Comparison of ENCODE assay signal across 9 mouse cellular contexts in the genomic region with DNA sequence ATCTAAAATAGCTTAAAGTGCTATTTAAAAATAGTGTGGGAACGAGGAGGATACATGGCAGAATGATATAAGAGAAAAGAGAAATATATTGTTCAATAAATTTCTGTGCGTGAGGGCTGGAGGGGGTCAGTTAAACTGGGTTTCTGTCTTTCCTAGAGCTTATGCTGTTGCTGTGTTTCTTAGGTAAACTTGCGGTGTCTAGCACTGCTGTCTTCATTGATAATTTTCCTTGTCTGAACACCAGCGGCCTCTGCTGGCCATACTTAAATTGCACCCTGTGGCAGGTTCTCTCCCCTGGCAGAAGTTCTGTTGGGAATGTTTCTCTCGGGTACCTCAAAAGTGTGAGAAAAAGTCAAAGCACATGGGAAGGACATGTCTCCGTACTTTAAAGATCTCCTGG. TPM values are rescaled to one million over a fixed set of nuclear protein-coding genes. Genes with fewer than 3 reads are reported as not detected.
DNase-seq lines count a peak whose midpoint lies in the region; ATAC-seq and TF ChIP-seq lines count a peak whose summit lies in the region.
"Had no signal": no experiment of that assay in that cellular context is flagged by ENCODE, and none has a peak within 500 bp of the region (broad histone marks: within the 10 kb centered on the region; RNA-seq: fewer than 3 reads in every experiment).

No protein-coding gene starts in this region.

- H3K36me3 ChIP-seq in hindbrain, embryonic 14.5 days (replicated peaks; ENCODE audit: control insufficient read depth, insufficient read depth), result no peaks in the 10 kb centered on the region
- no peaks in the 10 kb centered on the region for H3K36me3 ChIP-seq in hindbrain, embryonic 12.5 days
- H3K36me3 ChIP-seq in testis, adult 2 months (ENCODE audit: control insufficient read depth, insufficient read depth, low read length), result no peaks in the 10 kb centered on the region
- H3K36me3 ChIP-seq: embryonic facial prominence, embryonic 13.5 days had no signal

- no peak for TF ChIP-seq POLR2A in testis, adult 2 months (IDR thresholded peaks at IDR 0.05; ENCODE audit: control insufficient read depth, low read depth, low read length)

- intact Hi-C loops in heart, postnatal 25 days (cut with DNase I), result loop anchor here (2.0 to 5.0 kb wide), 3 partner anchors 178 to 270 kb away; no protein-coding TSS in a partner anchor
- intact Hi-C loops in left cerebral cortex, postnatal 14 days (cut with DNase I), result loop anchor here (5.0 to 10.0 kb wide), 2 partner anchors 228 to 530 kb away; no protein-coding TSS in a partner anchor

- peaks cover 5% of the 10 kb centered on the region; the same call in 1 of the 2 replicates for H3K4me1 ChIP-seq in hindbrain, embryonic 14.5 days (replicated peaks; ENCODE audit: control insufficient read depth, insufficient read depth, low read length)
- H3K4me1 ChIP-seq in hindbrain, embryonic 12.5 days, result no peaks in the 10 kb centered on the region
- H3K4me1 ChIP-seq in testis, adult 2 months (ENCODE audit: control insufficient read depth, insufficient read depth, low read length), result no peaks in the 10 kb centered on the region

- peak; percentile 34; the same call in 1 of the 2 replicates for TF ChIP-seq CTCF in testis, adult 2 months (IDR thresholded peaks at IDR 0.05; ENCODE audit: control insufficient read depth, insufficient read depth, insufficient replicate concordance, low read depth, low read length)

- H3K4me3 ChIP-seq in hindbrain, embryonic 14.5 days (replicated peaks; ENCODE audit: low read length), result no peak overlapping the region
- H3K4me3 ChIP-seq in hindbrain, embryonic 12.5 days, result no peak overlapping the region
- H3K4me3 ChIP-seq in testis, adult 2 months (ENCODE audit: control insufficient read depth, low read depth, low read length), result no peak overlapping the region
- H3K4me3 ChIP-seq: embryonic facial prominence, embryonic 13.5 days had no signal

- no peaks in the 10 kb centered on the region for H3K27me3 ChIP-seq in hindbrain, embryonic 14.5 days (ENCODE audit: control insufficient read depth, insufficient read depth, low read length)
- no peaks in the 10 kb centered on the region for H3K27me3 ChIP-seq in hindbrain, embryonic 12.5 days
- H3K27me3 ChIP-seq in testis, adult 2 months (ENCODE audit: control insufficient read depth, insufficient read depth, low read length), result no peaks in the 10 kb centered on the region
- H3K27me3 ChIP-seq: embryonic facial prominence, embryonic 13.5 days had no signal

- WGBS in hindbrain, embryonic 14.5 days, result 55% methylated on average over 6 of the region's 6 CpGs
- 57% methylated on average over 6 of the region's 6 CpGs for WGBS in hindbrain, embryonic 12.5 days

- no peak overlapping the region for H3K27ac ChIP-seq in hindbrain, embryonic 14.5 days
- no peak overlapping the region for H3K27ac ChIP-seq in hindbrain, embryonic 12.5 days
- H3K27ac ChIP-seq in testis, adult 2 months (ENCODE audit: control insufficient read depth, insufficient read depth, low read depth, low read length), result no peak overlapping the region
- H3K27ac ChIP-seq: embryonic facial prominence, embryonic 13.5 days had no signal

- peak; percentile 71 for DNase-seq in hindbrain, embryonic 14.5 days (ENCODE audit: low spot score)
- DNase-seq in adrenal gland, postnatal 10 days, result peak; percentile 87
- peak; percentile 59 for DNase-seq in embryo, embryonic 9.5 days (ENCODE audit: extremely low spot score)
- DNase-seq in heart, postnatal 25 days (ENCODE audit: low spot score), result peak; percentile 27
- peak; percentile 66 to 82 for DNase-seq in left cerebral cortex, postnatal 14 days (ENCODE audit: low spot score in 2 of 2)

- no peak overlapping the region for H3K4me2 ChIP-seq in hindbrain, embryonic 14.5 days (replicated peaks)
- no peak overlapping the region for H3K4me2 ChIP-seq in hindbrain, embryonic 12.5 days (replicated peaks)
- H3K4me2 ChIP-seq: embryonic facial prominence, embryonic 13.5 days had no signal

- no peak for ATAC-seq in hindbrain, embryonic 14.5 days (ENCODE audit: low FRiP score)
- ATAC-seq in hindbrain, embryonic 12.5 days (ENCODE audit: low FRiP score), result no peak
- ATAC-seq in monocyte, adult 5-6 weeks (replicated peaks; ENCODE audit: insufficient number of reproducible peaks, low FRiP score, low TSS enrichment, poor library complexity, severe bottlenecking), result peak; percentile 81

- H3K9me3 ChIP-seq in hindbrain, embryonic 14.5 days (ENCODE audit: control insufficient read depth, low read length), result no peaks in the 10 kb centered on the region
- H3K9me3 ChIP-seq in hindbrain, embryonic 12.5 days (replicated peaks), result no peaks in the 10 kb centered on the region
- H3K9me3 ChIP-seq: embryonic facial prominence, embryonic 13.5 days had no signal

- no peak overlapping the region for H3K9ac ChIP-seq in hindbrain, embryonic 14.5 days
- no peak overlapping the region for H3K9ac ChIP-seq in hindbrain, embryonic 12.5 days
- H3K9ac ChIP-seq: embryonic facial prominence, embryonic 13.5 days had no signal

RNA-seq across cellular contexts. Expression of gene Rapgef6, which starts 12.2 kb away (rescaled TPM):
- polyA plus RNA-seq in hindbrain, embryonic 14.5 days (2014; fragmentation: Nextera tagmentation; extraction: Ambion mirVana), result 31.3 and 31.7 TPM in 2 replicates
- 38.6 and 41.7 TPM in 2 replicates for polyA plus RNA-seq in hindbrain, embryonic 12.5 days (2016; fragmentation: Nextera tagmentation; extraction: Ambion mirVana)
- total RNA-seq in adrenal gland, postnatal 10 days (2021), result 10 to 100 TPM; 24.9 to 28.0 TPM
- total RNA-seq in heart, postnatal 25 days (2021), result 10 to 100 TPM; 15.8 to 17.9 TPM
- 10 to 100 TPM; 28.2 to 29.4 TPM for total RNA-seq in left cerebral cortex, postnatal 14 days (2021)
- 75.1 to 97.7 TPM (median 92.9 TPM) in 3 replicates for total RNA-seq in monocyte, adult 5-6 weeks (2017)
- 11.8 and 12.7 TPM in 2 replicates for polyA plus RNA-seq in testis, adult 2 months (2012; rRNA removed)

Comparison
In these comparisons a context has a peak if more than half of its experiments do, and no peak if none do; other contexts are left out.
1. DNase-seq: peak in every context shown above with its lines; median percentile 87 in adrenal gland, postnatal 10 days; 74 in left cerebral cortex, postnatal 14 days; 71 in hindbrain, embryonic 14.5 days; 59 in embryo, embryonic 9.5 days; 27 in heart, postnatal 25 days.